Mouse (Mus musculus) kidney, postnatal 10 days (tissue): ENCODE data around the gene Zfp53.
A peak's percentile ranks its signal among the peaks of the same experiment; 100 is the strongest.

ENCODE experiments used
- DNase-seq: peaks from one replicate; pipeline ENCODE4 v3.0.0; 2021; ENCODE audit warnings: mixed read lengths

Gene Zfp53

DNA sequence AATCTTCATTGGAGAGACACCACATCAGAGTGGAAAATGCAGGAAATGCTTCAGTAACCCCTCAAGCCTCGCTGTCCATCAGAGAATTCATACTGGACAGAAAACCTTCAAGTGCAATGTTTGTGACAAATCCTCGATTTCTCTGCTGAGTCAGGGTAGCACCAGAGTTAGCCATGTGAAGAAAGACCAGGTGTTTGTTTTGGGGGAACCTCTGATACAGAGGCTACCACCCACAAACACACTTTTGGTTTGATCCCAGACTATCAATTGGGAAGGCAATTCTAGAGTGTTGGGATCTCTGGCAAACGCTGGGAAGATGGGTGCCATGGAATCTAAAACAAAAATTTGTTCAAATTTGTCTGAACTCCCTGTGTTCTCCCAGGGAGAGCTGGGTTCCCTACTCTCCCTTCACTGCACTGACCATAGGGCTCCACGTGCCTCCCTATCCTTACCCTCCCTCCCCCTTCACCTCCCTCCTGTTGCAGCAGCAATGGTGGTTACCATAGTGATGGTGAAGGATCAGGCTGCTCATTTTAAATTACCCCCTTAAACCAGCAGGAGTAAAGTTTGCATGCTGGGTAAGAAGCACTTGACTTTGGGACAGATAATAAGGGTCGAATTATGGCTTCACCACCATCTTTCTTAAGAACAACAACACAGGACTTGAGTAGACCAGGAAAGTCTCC lies 42.0 kb downstream of the Zfp53 start:
- DNase-seq, result no peak

DNA sequence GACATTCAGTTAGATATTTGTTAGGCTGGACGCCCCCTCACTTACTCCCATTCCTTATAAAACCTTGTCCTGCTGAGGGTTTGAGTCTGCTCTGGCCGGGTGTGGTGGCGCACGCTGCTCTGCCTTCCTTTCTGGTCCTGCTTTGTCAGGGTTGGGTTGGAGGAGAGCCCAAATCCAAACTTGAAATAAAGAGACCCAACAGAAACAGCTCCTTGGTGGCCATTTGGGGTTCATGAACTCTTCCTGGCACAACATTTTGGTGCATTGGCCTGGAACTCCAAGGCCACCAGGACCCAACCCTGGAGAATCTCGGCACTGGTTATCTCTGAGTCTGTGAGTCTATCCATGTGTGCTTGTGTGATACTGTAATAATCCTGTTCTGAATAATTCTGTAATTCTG lies 42.8 kb downstream of the Zfp53 start:
- peak; percentile 27 for DNase-seq

DNA sequence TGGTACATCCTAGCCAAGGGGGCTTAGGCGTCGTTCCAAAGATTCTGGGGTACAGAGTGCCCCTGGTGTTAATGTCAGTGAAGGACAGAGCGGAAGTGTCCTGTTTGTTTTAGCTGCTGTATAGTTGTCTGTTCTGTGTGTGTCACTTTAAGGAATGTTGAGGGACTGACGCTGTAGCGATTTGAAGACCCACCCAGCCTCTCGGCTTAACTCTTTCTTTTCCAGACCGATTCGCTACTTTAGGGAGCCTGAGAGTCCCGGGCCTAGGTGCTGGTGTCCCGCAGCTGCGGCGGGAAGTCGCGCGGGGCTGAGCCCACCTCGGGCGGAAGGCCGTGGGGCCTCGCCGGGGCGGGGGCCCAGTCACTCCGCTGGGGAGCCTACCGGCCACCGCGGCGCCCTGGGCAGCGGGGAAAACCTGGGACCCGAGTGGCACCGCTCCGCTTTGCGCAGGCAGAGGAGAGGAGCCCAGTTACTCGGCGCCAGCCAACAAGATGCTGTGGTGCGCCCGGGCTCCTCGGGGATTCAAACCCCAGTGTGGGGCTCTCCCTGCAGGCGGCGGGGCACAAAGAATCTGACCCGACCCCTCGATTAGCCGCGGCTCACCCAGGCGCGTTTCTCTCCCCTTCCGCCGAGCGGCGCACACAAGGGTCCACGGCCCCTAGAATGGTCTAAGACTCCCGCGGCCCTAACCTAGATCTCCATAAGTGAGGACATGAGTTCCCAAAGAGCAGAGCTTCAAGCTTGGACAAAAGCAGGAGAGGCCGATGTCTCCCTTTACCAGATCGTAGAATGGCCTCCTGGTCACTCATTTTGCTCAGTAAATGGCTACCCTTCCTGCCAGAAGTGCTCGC lies 43.5 kb downstream of the Zfp53 start:
- peak; percentile 81 for DNase-seq

DNA sequence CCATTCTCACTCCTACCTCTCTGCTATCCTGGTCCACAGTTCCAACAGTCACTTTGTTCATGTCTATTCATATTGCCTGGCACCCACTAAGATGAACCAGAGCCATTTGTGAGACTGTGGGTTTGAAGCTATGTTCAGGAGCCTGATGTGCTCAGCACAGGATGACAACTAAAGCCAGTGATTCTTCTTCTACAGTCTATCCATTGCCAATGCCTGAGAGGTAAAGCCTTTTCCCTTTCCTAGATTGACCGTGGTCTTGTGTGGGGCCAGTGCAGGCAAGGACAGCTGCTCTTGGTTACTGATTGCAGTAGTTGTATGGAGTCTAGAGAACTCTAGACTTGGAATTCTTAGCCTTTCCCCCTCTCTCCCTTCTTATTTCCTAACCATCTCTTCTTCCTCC lies 45.2 kb downstream of the Zfp53 start:
- no peak for DNase-seq

DNA sequence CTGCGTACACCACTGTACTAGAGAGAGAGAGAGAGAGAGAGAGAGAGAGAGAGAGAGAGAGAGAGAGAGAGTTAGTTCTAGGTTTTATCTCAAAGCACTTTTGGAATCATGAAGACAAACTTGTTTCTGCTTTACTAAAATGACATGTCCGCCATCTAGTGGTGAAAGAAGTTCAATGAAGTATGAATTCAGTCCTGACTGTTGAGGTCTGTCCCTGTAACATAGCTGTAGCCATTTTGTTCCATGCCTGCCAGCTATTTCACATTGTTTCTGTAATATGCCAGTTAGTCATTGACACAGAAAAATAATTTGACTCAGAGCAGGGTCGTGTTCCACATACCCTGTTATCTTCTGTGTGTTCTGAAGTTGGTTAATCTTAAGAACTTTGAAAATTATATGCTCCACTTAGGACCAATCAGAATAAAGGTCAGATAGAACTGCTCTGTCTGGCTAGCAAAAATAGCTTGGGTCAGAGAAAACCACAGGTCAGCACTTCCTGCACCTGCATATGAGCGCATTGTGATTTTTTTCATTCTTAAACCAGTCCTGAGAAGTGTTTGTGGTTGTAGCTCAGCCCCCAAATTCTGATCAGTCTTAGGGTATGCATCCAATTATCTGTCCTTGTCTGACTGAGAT lies 45.8 kb downstream of the Zfp53 start:
- DNase-seq, result peak; percentile 30

DNA sequence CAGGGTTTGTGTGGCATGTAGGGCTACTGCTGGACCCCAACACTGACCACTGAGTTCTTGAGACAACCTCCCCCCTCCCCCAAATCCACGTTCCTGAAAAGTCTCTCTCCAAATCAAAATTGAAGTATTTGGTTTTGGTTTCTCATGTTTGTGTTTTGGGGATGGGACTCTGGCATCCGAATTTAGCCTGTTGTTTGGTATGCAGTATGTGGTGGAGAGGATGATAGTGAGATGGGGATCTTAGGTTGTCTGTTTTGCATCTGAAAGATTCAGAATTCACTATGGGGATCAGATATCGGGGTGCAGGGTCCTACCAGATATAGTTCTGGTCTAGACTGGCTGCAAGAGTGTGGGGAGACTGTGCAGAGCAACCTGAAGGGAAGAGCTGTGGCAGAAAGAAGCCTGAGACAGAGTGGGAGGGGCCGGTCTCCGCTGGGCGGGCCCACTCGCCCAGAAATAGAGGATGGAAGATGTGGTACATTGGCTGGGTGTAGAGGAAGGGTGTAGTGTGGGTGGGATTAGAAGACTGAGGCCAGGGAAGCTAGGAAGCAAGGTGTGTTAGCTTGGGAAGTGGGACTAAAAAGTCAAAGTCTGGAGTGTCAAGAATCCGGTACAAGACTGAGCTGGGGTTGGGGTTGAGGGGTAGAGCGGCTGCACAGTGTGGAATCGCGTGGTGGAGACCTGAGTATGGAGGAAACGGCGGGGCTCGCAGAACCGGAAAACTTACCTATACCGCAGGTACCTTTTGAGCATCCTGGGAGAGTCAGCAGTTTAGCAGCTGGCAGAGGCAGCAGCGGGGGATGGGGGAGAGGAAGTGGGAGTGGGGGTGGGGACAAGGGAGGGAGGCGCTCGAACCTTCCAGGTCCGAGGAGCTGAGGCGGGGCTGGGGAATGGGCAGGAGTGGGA lies 46.6 kb downstream of the Zfp53 start, which contains the start of gene Zfp52:
TSS of gene Zfp52 (plus strand) at position 444 of the 906 bp plus-strand sequence.
- DNase-seq, result peak; percentile 77

DNA sequence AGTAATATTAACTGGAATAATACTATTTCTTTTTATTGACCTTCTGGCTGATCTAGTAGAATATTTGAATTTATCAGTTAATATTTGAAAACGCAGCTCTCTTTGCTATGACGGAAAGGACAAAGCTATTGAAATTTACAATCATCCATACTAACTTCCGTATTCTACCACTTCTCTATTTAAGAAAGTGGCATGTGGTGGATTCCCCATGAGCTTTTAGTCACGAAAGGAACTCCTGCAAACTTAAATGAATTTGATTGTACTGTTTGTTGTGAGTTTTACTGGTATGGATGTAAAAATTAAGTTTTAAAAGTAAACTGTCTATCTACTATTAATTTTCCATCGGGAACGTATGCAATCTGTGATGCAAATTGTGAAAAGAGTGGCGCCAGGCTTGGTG lies 47.3 kb downstream of the Zfp53 start:
- no peak for DNase-seq

DNA sequence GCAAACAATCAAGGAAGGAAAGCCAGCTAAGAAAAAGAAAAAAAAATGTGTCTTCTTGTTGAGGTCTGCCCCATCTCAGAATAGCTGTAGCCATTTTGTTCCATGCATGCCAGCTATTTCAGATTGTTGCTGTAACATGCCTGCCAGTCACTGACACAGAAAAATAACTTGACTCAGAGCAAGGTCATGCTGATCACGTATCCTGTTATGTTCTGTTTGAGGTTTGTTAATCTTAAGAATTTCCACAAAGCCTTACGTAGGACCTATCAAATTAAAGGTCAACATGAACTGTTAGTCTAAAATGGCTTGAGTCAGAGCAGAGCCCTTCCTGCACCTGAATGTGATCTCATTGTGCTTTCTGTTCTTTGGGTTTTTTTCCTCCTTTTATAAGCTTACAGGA lies 47.9 kb downstream of the Zfp53 start:
- no peak for DNase-seq

DNA sequence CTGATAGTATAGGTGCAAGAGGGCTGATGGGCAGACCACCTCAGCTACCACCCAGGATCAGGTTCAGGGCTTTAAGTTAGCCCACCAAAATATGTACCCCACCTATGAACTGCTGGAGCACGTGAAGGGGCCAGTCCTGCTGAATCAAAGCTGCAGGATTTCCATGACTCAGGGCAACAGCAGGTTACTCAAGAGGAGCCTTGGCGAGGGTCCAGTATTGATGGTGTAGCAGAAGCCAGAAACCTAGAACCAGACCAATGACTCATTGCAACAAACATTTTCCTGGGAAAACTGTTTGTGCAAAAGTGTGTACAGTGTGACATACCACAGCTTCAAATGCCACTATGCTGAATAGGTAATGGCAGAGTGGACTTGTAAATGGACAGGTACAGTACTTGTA lies 69.0 kb downstream of the Zfp53 start:
- no peak for DNase-seq
